Mouse (Mus musculus): ENCODE results near the gene Setmar. TPM values are rescaled to one million over a fixed set of nuclear protein-coding genes. Genes with fewer than 3 reads are reported as not detected.

The Setmar gene
- total and polyA plus RNA-seq, 2 experiments: 1.3 to 4.1 TPM

DNA sequence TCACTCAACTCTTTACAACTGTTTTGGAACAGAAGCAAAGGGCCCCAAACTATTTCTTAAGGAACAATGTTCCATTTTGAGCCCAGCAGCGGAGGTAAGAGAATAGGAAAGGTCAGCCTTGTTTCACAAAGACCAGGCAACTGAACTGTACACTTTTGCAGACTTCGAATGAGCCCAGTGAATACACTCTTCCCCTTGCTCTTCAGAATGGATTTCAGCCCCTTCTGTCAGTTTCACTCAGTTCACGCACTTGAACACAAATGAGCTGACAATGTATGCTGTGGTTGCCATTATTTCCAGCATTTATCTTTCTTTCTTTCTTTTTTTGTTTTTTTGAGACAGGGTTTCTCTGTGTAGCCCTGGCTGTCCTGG lies 34.0 kb downstream of the Setmar start:
- 85% methylated on average over 3 of the region's 3 CpGs for WGBS
- Histone ChIP-seq H3K4me1 (ENCODE audit: control insufficient read depth, insufficient read depth, low read length) (peaks cover 12% of the 10 kb centered on the region), H3K79me2 (ENCODE audit: control insufficient read depth, insufficient read depth, low read length) (no peaks in the 10 kb centered on the region), H3K27me3 (ENCODE audit: control insufficient read depth, insufficient read depth, low read length) (no peaks in the 10 kb centered on the region), H3K9ac (ENCODE audit: low read depth, low read length) (peak overlapping the region; percentile 42; the same call in 1 of the 2 replicates), H3K4me3 (ENCODE audit: insufficient read depth, low read depth, low read length) (no peak overlapping the region), H3K36me3 (ENCODE audit: control insufficient read depth, insufficient read depth, low read length) (no peaks in the 10 kb centered on the region), H3K27ac (replicated peaks; ENCODE audit: insufficient read depth, low read depth, low read length) (no peak overlapping the region)
- DNase-seq (ENCODE audit: extremely low read depth, low read depth, low spot score): no peak
- no peak for TF ChIP-seq POLR2A (IDR thresholded peaks at IDR 0.05; ENCODE audit: extremely low read depth, insufficient read depth, low read length)
- no peak for TF ChIP-seq CTCF (IDR thresholded peaks at IDR 0.05; ENCODE audit: low read depth, low read length)

DNA sequence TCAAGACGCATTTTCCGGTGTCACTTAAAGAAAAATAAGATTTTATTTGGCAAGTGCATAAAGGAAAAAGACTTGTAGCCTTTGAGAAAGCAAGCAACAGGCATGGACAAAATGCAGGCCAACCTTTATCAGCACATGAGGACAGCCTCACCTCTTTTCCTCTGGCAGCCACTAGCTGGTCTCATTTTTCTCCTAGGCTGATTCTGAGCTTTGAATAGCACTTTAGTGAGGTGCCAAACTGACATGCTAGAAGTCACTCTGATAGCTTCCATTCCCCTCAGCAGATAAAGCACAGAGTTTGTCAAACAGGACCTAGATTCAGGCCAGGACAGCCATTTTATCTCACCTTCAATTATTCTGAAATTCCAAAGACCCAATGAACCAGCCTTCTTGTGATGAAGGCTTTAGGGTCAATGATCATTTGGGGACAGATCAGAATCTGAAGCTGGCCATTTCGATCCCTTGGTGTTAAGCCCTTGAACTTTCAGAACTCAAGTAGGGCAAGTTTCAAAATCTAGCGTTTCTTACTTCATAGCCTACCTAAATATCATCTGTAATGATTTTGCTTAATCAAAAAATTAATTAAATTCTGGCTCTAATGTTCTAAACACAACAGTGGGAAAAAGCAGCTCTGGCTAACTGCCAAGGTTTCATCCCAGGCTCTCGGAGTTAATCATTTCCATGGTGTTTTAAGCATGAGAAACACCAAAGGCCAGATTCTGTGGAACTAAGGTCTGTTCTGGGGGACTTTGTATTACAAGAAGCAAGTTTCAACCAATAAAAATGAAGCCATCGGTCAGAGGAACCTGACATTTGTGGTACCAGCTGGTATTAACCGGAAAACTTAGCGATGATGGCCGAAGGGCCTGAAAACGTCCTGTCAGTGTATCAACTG lies 37.3 kb downstream of the Setmar start:
- TF ChIP-seq POLR2A (IDR thresholded peaks at IDR 0.05; ENCODE audit: extremely low read depth, insufficient read depth, low read length) (no peak), CTCF (IDR thresholded peaks at IDR 0.05; ENCODE audit: low read depth, low read length) (no peak)
- Histone ChIP-seq H3K27me3 (ENCODE audit: control insufficient read depth, insufficient read depth, low read length) (no peaks in the 10 kb centered on the region), H3K36me3 (ENCODE audit: control insufficient read depth, insufficient read depth, low read length) (peaks cover 4% of the 10 kb centered on the region; the same call in 1 of the 2 replicates), H3K4me1 (ENCODE audit: control insufficient read depth, insufficient read depth, low read length) (peaks cover 11% of the 10 kb centered on the region), H3K27ac (replicated peaks; ENCODE audit: insufficient read depth, low read depth, low read length) (peak overlapping the region; percentile 91), H3K4me3 (ENCODE audit: insufficient read depth, low read depth, low read length) (no peak overlapping the region), H3K79me2 (ENCODE audit: control insufficient read depth, insufficient read depth, low read length) (no peaks in the 10 kb centered on the region), H3K9ac (ENCODE audit: low read depth, low read length) (0 out of 2 replicates have a peak overlapping the region, but pooled peaks have one; percentile 10)
- 33% methylated on average over 10 of the region's 10 CpGs for WGBS
- peak; percentile 83 for DNase-seq (ENCODE audit: extremely low read depth, low read depth, low spot score)

DNA sequence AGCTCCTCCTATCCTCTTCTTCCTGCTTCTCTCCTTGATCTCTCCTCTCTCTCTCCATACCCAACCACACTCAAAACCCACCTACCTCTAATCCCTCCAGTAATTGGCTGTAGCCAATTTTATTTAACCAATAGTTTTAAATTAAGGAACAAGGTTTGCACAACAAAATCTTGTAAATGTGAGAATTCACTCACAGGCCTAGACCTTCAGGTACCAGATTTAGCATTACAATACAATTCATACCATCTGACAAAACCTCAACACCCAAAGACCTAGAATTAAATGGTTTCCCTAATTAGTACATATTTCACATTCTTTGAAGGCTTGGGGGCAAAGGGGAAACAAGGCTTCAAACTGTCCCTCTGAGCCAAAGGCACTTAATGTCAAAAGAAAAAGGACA lies 42.5 kb downstream of the Setmar start:
- H3K9ac ChIP-seq (ENCODE audit: low read depth, low read length): no peak overlapping the region
- peaks cover 3% of the 10 kb centered on the region for H3K4me1 ChIP-seq (ENCODE audit: control insufficient read depth, insufficient read depth, low read length)
- H3K27me3 ChIP-seq (ENCODE audit: control insufficient read depth, insufficient read depth, low read length): no peaks in the 10 kb centered on the region
- TF ChIP-seq CTCF (IDR thresholded peaks at IDR 0.05; ENCODE audit: low read depth, low read length): no peak
- no peak for TF ChIP-seq POLR2A (IDR thresholded peaks at IDR 0.05; ENCODE audit: extremely low read depth, insufficient read depth, low read length)
- no peaks in the 10 kb centered on the region for H3K79me2 ChIP-seq (ENCODE audit: control insufficient read depth, insufficient read depth, low read length)
- no peak overlapping the region for H3K27ac ChIP-seq (replicated peaks; ENCODE audit: insufficient read depth, low read depth, low read length)
- peaks cover 4% of the 10 kb centered on the region; the same call in 1 of the 2 replicates for H3K36me3 ChIP-seq (ENCODE audit: control insufficient read depth, insufficient read depth, low read length)
- no peak for DNase-seq (ENCODE audit: extremely low read depth, low read depth, low spot score)
- H3K4me3 ChIP-seq (ENCODE audit: insufficient read depth, low read depth, low read length): no peak overlapping the region

DNA sequence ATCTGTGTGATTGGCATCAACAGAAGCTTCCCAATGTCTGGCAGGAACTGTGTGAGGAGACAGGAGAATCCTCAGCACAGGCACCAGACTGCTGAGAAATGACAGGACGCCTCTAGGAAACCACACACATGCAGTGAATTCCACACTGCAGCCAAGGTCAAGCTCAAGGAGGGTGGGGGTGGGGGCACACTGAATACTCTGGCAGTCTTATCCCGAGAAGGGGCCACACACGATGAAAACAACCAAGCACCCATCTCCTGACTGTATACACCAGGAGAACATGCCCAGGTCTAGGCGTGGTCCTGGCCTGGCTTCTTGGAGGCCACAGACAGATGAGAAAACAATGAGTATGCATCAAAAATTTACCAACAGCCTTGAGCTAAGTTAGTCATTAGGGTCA lies 45.5 kb downstream of the Setmar start:
- Histone ChIP-seq H3K79me2 (ENCODE audit: control insufficient read depth, insufficient read depth, low read length) (no peaks in the 10 kb centered on the region; the same call in 1 of the 2 replicates), H3K4me1 (ENCODE audit: control insufficient read depth, insufficient read depth, low read length) (no peaks in the 10 kb centered on the region)
- no peak for DNase-seq (ENCODE audit: extremely low read depth, low read depth, low spot score)

DNA sequence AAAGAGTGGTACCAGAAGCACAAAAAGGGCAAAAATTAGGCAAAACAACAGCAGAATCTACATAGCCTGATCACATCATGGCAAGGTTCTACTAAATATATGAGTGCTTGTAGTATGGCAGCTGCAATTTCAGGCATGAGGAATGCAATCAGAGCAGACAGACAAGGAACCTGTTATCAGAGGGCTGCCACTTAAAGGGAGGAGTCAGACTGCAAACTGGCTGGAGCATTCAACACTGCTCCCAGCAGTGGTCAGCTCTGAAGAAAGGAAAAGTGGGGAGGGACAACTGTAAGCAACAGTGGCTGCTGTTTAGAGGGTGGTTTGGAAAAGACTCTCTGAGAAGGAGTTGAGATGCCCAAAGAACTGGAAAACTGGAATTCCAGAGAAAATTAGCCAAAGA lies 46.8 kb downstream of the Setmar start:
- Histone ChIP-seq H3K36me3 (ENCODE audit: control insufficient read depth, insufficient read depth, low read length) (peaks cover 2% of the 10 kb centered on the region; the same call in 1 of the 2 replicates), H3K27me3 (ENCODE audit: control insufficient read depth, insufficient read depth, low read length) (no peaks in the 10 kb centered on the region), H3K27ac (replicated peaks; ENCODE audit: insufficient read depth, low read depth, low read length) (no peak overlapping the region), H3K79me2 (ENCODE audit: control insufficient read depth, insufficient read depth, low read length) (no peaks in the 10 kb centered on the region; the same call in 1 of the 2 replicates), H3K4me1 (ENCODE audit: control insufficient read depth, insufficient read depth, low read length) (no peaks in the 10 kb centered on the region), H3K9ac (ENCODE audit: low read depth, low read length) (no peak overlapping the region), H3K4me3 (ENCODE audit: insufficient read depth, low read depth, low read length) (no peak overlapping the region)
- no peak for DNase-seq (ENCODE audit: extremely low read depth, low read depth, low spot score)
- TF ChIP-seq CTCF (IDR thresholded peaks at IDR 0.05; ENCODE audit: low read depth, low read length) (no peak), POLR2A (IDR thresholded peaks at IDR 0.05; ENCODE audit: extremely low read depth, insufficient read depth, low read length) (no peak)

More for the DNA sequence above, 45.5 kb downstream of the Setmar start:
- Histone ChIP-seq H3K36me3 (ENCODE audit: control insufficient read depth, insufficient read depth, low read length) (peaks cover 3% of the 10 kb centered on the region; the same call in 1 of the 2 replicates), H3K27ac (replicated peaks; ENCODE audit: insufficient read depth, low read depth, low read length) (no peak overlapping the region), H3K9ac (ENCODE audit: low read depth, low read length) (no peak overlapping the region), H3K4me3 (ENCODE audit: insufficient read depth, low read depth, low read length) (no peak overlapping the region), H3K27me3 (ENCODE audit: control insufficient read depth, insufficient read depth, low read length) (no peaks in the 10 kb centered on the region)
- TF ChIP-seq POLR2A (IDR thresholded peaks at IDR 0.05; ENCODE audit: extremely low read depth, insufficient read depth, low read length) (no peak), CTCF (IDR thresholded peaks at IDR 0.05; ENCODE audit: low read depth, low read length) (no peak)
- WGBS: 79% methylated on average over 4 of the region's 4 CpGs

DNA sequence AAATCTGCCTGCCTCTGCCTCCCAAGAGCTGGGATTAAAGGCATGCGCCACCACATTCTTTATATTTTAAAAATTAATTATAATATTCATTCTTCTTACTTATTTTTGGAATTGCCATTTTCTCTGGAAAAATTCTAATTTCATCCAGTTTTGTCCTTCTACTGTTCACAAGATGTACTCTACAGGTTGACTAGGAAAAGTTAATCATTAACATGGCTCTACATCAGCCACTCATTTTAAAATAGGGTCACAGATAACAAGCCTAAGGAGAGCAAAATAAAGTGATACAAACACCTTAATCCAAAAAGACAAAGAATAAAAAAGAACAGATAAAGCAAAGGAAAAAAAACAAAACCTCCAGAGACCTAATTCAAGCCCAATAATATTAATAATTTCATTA lies 50.1 kb downstream of the Setmar start:
- Histone ChIP-seq H3K79me2 (ENCODE audit: control insufficient read depth, insufficient read depth, low read length) (no peaks in the 10 kb centered on the region; the same call in 1 of the 2 replicates), H3K36me3 (ENCODE audit: control insufficient read depth, insufficient read depth, low read length) (peaks cover 1% of the 10 kb centered on the region; the same call in 1 of the 2 replicates)
- 95% methylated on average over 1 of the region's 1 CpGs for WGBS

More for the DNA sequence above, 50.1 kb downstream of the Setmar start:
- no peak overlapping the region for H3K27ac ChIP-seq (replicated peaks; ENCODE audit: insufficient read depth, low read depth, low read length)
- H3K27me3 ChIP-seq (ENCODE audit: control insufficient read depth, insufficient read depth, low read length): no peaks in the 10 kb centered on the region
- DNase-seq (ENCODE audit: extremely low read depth, low read depth, low spot score): peak; percentile 73
- no peak overlapping the region for H3K9ac ChIP-seq (ENCODE audit: low read depth, low read length)
- H3K4me3 ChIP-seq (ENCODE audit: insufficient read depth, low read depth, low read length): no peak overlapping the region
- TF ChIP-seq CTCF (IDR thresholded peaks at IDR 0.05; ENCODE audit: low read depth, low read length): no peak
- no peak for TF ChIP-seq POLR2A (IDR thresholded peaks at IDR 0.05; ENCODE audit: extremely low read depth, insufficient read depth, low read length)
- no peaks in the 10 kb centered on the region for H3K4me1 ChIP-seq (ENCODE audit: control insufficient read depth, insufficient read depth, low read length)
